Mouse (Mus musculus): Measurements from ENCODE around the gene Trim63. TPM values are rescaled to one million over a fixed set of nuclear protein-coding genes. Genes with fewer than 3 reads are reported as not detected.

Trim63 gene
- polyA plus RNA-seq, 1 experiment from 2014 or later: 0.75 TPM

GRCm38 (mm10) chr4:134350641-134351040, 35.7 kb downstream of the Trim63 start:
- no peak for ATAC-seq
- Histone ChIP-seq H3K9ac (replicated peaks; ENCODE audit: low read depth) (no peak overlapping the region), H3K36me3 (ENCODE audit: insufficient read depth, low read length) (no peaks in the 10 kb centered on the region), H3K27me3 (replicated peaks; ENCODE audit: insufficient read depth, low read length) (no peaks in the 10 kb centered on the region; the same call in 1 of the 2 replicates), H3K4me2 (replicated peaks; ENCODE audit: low read depth, low read length) (no peak overlapping the region), H3K4me3 (ENCODE audit: low read depth, low read length) (no peak overlapping the region), H3K27ac (ENCODE audit: low read length) (no peak overlapping the region), H3K9me3 (ENCODE audit: low read length) (no peaks in the 10 kb centered on the region), H3K4me1 (ENCODE audit: insufficient read depth, low read depth, low read length) (peaks cover 11% of the 10 kb centered on the region; the same call in 1 of the 2 replicates)
- TF ChIP-seq EP300 (IDR thresholded peaks at IDR 0.05) (no peak), CTCF (IDR thresholded peaks at IDR 0.05) (no peak)
- no peak for DNase-seq (ENCODE audit: low spot score)
- WGBS: 71% methylated on average over 6 of the region's 6 CpGs

DNA sequence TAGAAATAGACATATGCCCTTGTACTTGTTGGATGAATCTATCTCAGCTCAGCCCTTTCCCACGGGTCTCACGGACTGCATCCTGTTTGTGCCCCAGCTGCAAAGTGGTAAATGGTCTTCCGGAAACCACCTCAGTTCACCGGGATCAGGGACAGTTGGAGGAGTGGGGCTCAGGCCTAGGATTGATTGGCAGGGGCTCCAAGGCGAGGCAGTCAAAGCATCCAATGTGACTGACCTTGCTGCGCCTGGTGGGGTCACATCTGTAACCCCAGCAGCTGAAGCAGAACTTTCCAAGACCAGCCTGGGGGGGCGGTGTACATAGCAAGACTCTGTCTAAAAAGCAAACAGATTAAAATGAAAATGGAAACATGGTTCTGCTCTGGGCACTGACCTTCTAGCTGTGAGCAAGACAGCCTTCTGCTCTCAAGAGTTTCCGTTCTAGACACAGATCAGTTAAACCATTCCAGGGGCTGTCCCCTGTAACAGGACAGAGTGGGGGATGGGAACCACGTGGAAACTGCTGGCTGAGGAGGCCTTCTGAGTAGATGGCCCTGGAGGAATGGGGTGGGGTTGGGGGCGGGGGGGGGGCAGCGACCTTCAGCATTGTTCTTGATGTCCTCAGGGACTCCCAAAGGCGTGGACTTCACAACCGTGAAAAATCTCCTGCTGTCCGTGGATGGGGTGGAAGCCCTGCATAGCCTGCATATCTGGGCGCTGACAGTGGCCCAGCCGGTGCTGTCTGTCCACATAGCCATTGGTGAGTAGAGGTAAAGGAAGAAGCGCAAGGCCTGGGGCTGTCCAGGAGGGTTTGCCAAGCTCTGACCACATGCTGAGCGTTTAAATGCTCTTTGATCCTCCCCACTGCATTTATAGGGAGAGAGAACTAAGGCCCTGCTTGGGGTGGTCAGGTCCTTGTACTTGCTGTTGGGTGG, 36.7 kb downstream of the Trim63 start:
- Histone ChIP-seq H3K27ac (ENCODE audit: low read length) (no peak overlapping the region), H3K4me1 (ENCODE audit: insufficient read depth, low read depth, low read length) (peaks cover 16% of the 10 kb centered on the region; the same call in 1 of the 2 replicates), H3K4me2 (replicated peaks; ENCODE audit: low read depth, low read length) (no peak overlapping the region), H3K27me3 (replicated peaks; ENCODE audit: insufficient read depth, low read length) (no peaks in the 10 kb centered on the region), H3K36me3 (ENCODE audit: insufficient read depth, low read length) (no peaks in the 10 kb centered on the region), H3K9me3 (ENCODE audit: low read length) (no peaks in the 10 kb centered on the region), H3K9ac (replicated peaks; ENCODE audit: low read depth) (no peak overlapping the region), H3K4me3 (ENCODE audit: low read depth, low read length) (no peak overlapping the region)
- WGBS: 44% methylated on average over 18 of the region's 18 CpGs
- DNase-seq (ENCODE audit: low spot score) (peak; percentile 47), ATAC-seq (no peak)
- TF ChIP-seq EP300 (IDR thresholded peaks at IDR 0.05) (no peak), CTCF (IDR thresholded peaks at IDR 0.05) (no peak)

DNA sequence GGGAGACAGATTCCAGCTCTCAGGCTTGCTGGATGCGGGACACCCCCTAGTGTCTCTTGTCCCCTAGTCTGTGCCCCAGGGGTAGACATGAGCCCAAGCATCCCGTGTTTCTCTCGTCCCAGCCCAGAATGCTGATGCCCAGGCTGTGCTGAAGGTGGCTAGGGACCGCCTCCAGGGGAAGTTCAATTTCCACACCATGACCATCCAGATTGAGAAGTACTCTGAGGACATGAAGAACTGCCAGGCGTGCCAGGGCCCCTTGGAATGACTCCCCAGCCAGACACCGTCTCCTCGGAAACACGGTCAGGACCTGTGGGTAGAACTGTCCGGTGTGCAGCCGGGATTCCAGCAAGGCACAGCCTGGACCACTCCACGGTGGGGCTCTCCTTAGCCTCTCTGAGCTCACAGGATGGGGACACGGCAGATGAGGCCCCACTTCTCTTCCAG, 37.4 kb downstream of the Trim63 start:
- DNase-seq (ENCODE audit: low spot score) (no peak), ATAC-seq (no peak)
- Histone ChIP-seq H3K27ac (ENCODE audit: low read length) (no peak overlapping the region), H3K36me3 (ENCODE audit: insufficient read depth, low read length) (no peaks in the 10 kb centered on the region), H3K4me3 (ENCODE audit: low read depth, low read length) (no peak overlapping the region), H3K9ac (replicated peaks; ENCODE audit: low read depth) (no peak overlapping the region), H3K27me3 (replicated peaks; ENCODE audit: insufficient read depth, low read length) (no peaks in the 10 kb centered on the region), H3K4me1 (ENCODE audit: insufficient read depth, low read depth, low read length) (peaks cover 17% of the 10 kb centered on the region; the same call in 1 of the 2 replicates), H3K4me2 (replicated peaks; ENCODE audit: low read depth, low read length) (no peak overlapping the region), H3K9me3 (ENCODE audit: low read length) (no peaks in the 10 kb centered on the region)
- WGBS: 61% methylated on average over 12 of the region's 12 CpGs
- TF ChIP-seq CTCF (IDR thresholded peaks at IDR 0.05): no peak
- TF ChIP-seq EP300 (IDR thresholded peaks at IDR 0.05): no peak

DNA sequence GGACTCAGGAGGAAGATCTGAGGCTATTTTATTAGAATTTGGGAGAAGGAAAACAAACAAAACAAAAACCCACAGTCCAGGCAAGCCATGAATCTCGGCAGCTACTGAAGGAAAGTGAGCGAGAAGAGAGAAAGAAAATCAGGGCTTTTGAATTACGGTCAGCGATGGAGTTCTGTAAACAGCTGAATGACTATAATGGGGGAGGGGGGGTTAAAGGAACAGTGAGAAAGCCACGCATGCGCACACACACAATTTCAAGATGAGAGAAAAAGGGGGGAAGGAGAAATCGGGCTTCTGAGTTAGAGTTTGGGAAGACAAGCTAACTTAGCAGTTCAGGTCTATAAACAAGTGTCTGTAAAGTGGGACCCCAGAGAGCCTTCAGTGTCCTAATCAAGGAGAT, 38.0 kb downstream of the Trim63 start:
- H3K4me3 ChIP-seq (ENCODE audit: low read depth, low read length): no peak overlapping the region
- no peak overlapping the region for H3K9ac ChIP-seq (replicated peaks; ENCODE audit: low read depth)
- H3K27ac ChIP-seq (ENCODE audit: low read length): no peak overlapping the region
- H3K36me3 ChIP-seq (ENCODE audit: insufficient read depth, low read length): no peaks in the 10 kb centered on the region
- peaks cover 17% of the 10 kb centered on the region; the same call in 1 of the 2 replicates for H3K4me1 ChIP-seq (ENCODE audit: insufficient read depth, low read depth, low read length)
- no peak for DNase-seq (ENCODE audit: low spot score)
- no peaks in the 10 kb centered on the region for H3K9me3 ChIP-seq (ENCODE audit: low read length)
- ATAC-seq: no peak
- no peak overlapping the region for H3K4me2 ChIP-seq (replicated peaks; ENCODE audit: low read depth, low read length)
- 68% methylated on average over 7 of the region's 7 CpGs for WGBS
- H3K27me3 ChIP-seq (replicated peaks; ENCODE audit: insufficient read depth, low read length): no peaks in the 10 kb centered on the region
- TF ChIP-seq EP300 (IDR thresholded peaks at IDR 0.05) (no peak), CTCF (IDR thresholded peaks at IDR 0.05) (no peak)

DNA sequence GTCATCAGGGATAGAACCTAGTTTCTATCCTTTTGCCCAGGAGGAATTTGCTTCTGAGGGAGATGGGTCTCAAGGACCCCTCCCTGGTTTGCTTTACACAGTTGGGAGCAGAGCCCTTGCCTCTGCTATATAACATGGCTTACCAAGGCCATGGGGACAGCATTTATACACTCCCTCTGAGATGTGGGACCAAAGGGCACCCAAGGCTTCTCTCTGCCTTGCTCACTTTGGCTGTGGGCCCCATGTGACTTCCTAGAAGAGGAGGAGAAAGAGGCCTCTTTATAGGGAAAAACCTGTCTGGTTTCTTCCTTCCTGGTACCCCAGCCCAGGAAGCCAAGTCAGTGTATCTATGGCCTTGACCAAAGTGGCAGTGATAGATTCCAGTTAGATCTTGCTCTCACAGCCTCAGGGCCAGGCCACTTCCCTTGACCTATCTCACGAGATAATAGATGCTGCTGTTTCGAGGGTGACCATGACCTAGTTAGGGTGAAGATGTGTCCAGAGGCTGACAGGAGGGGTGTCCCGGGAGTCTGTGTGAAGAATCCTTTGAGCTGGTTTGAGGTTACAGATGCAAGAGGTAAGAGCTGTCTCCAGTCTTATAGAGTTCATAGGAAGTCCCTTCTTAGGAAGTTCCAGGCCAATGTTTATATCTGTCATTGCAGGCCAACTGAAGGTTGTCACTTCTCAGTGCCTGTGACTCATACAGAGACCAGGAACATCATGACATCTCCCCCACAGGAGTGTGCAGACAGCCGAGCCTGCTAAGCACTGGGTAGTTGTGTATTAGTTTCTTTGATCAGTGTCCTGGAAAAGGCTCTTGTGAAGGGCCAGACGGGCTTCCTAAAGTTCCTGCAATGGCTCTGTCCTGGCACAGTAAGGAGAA, 38.8 kb downstream of the Trim63 start:
- no peaks in the 10 kb centered on the region for H3K36me3 ChIP-seq (ENCODE audit: insufficient read depth, low read length)
- no peak overlapping the region for H3K4me2 ChIP-seq (replicated peaks; ENCODE audit: low read depth, low read length)
- WGBS: 67% methylated on average over 5 of the region's 5 CpGs
- H3K4me1 ChIP-seq (ENCODE audit: insufficient read depth, low read depth, low read length): peaks cover 17% of the 10 kb centered on the region; the same call in 1 of the 2 replicates
- H3K4me3 ChIP-seq (ENCODE audit: low read depth, low read length): no peak overlapping the region
- ATAC-seq (no peak), DNase-seq (ENCODE audit: low spot score) (no peak)
- no peaks in the 10 kb centered on the region for H3K9me3 ChIP-seq (ENCODE audit: low read length)
- H3K27me3 ChIP-seq (replicated peaks; ENCODE audit: insufficient read depth, low read length): no peaks in the 10 kb centered on the region
- TF ChIP-seq EP300 (IDR thresholded peaks at IDR 0.05): no peak
- no peak for TF ChIP-seq CTCF (IDR thresholded peaks at IDR 0.05)
- no peak overlapping the region for H3K27ac ChIP-seq (ENCODE audit: low read length)
- no peak overlapping the region for H3K9ac ChIP-seq (replicated peaks; ENCODE audit: low read depth)
